Mouse (Mus musculus): ENCODE measurements around the gene Rrnad1.

DNA sequence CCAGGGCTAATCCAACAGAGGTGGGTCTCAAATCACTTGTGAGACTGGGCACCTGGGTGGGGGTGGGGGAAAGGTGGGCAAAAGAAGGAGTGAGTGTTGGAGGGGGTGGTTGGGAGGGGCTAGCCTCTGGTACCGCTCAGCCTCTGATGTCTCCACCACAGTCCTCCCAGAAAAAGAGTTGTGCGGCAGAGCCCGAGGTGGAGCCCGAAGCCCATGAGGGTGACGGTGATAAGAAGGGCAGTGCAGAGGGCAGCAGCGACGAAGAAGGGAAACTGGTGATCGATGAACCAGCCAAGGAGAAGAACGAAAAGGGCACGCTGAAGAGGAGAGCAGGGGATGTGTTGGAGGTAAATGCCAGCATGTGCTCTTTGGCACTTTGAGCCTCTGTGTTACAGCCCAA lies 16.6 kb downstream of the Rrnad1 start:
- TF ChIP-seq GATA1 (IDR thresholded peaks at IDR 0.05; ENCODE audit: low read length) (no peak), TAL1 (IDR thresholded peaks at IDR 0.05; ENCODE audit: low read length) (no peak)

All from erythroblast, embryonic 14.5 days (primary cell).